Mouse (Mus musculus) cerebellum, postnatal 10 days (tissue): Measurements from ENCODE around the gene Cttn.

ENCODE experiments used
- DNase-seq, 2 experiments: peaks; one replicate each; pipeline ENCODE4 v3.0.0; 2021; ENCODE audit warnings: mixed read lengths in 2 of 2

The Cttn gene

DNA sequence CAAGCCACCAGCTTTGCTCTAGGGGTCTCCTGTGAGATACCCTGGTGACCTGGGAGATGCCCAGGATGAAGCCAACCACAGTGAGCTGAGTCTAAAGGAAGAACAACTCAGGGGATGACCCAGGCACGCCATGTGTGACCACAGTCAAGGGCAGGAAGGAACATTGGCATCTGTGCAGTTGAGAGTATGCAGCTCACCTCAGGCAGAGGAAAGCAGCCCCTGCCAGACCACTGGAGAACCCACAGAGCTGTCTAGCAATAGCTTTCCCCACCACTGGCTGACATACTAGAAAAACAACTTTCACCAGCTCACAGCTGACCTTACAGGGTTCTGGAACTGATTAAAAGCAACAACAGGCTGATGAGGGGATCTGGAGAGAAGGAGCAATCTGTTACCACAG is 22.6 kb downstream of the Cttn start:
- no peak for DNase-seq

DNA sequence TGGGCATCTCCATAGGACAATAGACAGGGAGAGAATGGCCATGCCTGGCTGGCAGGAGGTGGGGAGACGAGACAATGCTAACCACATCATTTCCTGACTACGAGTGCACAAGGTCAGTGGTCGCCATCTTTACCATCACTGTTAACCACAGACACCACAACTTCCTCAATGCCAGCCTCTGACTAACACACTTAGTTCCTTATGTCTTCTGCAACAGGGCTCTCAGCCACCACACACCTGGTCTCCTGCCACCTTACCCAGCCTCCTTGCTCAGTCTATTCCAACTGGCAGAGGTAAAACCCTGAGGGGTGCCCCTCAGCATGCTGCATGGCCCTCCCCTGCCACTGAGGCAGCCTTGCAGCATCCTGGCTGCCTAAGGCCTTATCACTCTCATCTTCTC is 23.7 kb downstream of the Cttn start:
- no peak for DNase-seq

DNA sequence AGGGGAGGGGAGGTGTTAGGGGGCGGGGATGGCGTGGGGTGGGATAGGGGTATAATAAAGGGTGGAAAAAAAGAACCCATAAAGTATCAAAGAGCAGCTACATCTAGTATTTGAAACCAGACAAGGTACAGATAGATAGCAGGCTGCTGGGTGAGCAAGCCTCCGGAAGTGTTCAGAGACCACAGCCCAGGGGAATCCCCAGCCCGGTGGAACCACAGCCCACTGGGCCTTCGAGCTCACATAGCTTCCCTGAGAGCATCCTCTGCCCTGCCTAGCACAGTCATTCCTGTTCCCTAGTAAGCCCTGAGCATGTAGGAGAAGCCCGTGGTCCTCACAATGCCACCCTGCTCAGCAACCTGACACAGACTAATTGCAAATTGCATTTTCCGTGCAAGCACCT is 26.0 kb downstream of the Cttn start:
- DNase-seq, result no peak

DNA sequence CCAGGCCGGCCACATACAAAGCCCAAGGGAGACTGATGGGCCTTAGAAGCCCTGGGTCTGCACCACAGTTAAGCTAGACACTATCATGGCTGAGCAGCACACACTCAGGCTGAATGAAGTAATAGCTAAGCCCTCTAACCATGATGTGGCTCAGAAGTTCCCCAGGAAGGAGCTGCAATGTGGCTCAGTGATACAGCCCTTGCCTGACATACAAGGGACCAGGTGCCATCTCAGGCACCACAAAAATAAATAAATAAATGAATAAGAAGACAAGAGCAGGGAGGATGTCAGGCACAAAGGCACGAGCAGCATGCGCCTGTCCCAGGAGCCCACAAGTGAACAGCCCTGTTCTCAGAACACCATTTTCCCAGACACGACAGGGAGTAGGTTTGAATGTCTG is 28.8 kb downstream of the Cttn start:
- no peak for DNase-seq

DNA sequence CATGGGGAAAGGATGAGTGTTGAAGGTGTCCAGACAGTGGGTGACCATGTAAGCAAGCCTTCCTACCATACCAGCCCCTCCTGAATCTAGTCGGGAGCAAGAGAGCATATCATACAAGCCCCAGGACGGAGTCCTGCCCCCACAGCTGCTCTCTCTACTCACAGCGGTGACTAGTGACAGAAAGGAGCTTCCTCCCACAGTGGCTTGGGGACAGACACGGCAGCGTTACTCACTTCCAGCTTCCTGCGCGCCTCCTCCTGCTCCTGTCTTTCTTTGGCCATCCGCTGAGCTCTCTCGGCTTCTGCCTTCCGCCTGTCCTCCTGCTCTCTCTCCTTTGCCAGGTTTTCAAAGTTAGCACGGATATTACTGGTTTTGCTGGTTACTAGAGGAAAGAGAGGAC is 29.3 kb downstream of the Cttn start:
- DNase-seq, result no peak

DNA sequence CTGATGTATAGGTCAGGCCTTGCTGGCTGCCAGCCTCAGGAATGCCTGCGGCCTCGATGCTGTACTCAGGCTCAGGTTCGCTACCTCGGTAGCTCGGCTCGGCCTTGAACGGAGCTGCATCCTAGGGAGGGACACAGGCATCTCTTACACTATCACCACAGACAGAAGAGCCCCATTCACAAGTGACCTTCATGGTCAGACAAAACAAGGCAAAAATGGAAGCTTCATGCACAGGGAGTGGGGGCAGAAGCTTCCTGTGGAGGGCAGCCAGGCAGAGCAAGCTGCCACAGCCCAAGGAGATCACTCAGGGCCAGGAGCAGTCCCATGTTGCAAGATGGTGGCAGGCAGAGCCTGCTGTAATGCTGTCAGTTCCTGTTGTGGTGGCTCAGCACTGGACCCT is 32.0 kb downstream of the Cttn start:
- no peak for DNase-seq

DNA sequence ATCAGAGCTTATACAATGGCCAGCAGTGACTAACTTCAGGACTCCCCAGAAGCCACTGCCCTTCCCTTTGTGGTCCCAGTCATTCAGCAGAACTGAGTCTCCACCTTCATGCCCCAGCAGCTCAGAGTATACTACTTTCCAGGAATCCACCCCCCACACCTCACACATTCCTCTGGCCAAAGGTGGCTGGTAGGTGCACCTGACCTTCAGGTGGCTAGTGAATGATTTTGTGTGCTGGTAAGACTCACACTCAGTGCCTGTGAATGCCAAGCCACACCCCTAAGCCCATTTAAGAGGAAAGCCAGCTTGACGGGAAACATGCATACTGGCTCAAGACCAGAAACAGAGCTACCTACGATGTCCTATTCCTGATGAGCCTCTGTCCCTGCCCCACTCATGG is 37.9 kb downstream of the Cttn start:
- DNase-seq, result no peak

DNA sequence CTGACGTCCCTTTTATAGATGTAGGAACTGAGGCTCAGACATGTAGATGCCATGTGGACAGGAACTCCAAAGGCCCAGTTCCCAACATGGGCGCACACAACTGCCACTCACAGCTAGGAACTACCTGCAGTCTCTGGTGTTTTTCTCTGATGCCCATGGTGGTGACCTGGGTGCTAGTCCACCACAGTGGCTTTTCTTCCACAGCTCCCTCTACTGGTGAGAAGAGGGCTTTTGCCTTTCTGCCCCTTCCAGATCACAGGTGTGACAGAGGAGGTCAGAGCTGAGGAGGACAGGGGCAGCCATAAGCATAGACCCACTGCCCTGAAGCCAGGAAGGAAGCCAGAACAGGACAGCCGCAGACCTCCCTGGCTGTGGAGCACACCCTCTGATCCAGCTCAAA is 43.3 kb downstream of the Cttn start:
- DNase-seq, result peak in 1 of 2 experiments; percentile 29

DNA sequence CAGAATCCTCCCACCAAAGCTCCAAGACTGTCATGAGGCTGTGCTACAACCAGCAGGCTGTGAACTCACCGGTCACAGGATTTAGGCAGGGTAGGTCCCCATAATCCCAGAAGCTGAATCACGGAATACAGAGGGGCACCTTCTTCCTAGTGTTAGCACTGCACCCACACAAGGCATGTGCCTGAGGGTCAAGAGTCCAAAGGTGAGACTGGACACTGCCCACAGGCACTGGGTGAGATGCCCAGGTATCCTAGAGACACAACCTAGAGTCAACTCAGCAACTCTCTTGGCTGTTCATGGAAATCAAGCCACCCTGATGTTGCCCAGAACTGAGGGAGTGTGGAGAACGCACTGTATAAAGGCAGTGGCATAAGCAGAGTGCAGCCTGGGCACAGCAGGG is 44.2 kb downstream of the Cttn start:
- no peak for DNase-seq

DNA sequence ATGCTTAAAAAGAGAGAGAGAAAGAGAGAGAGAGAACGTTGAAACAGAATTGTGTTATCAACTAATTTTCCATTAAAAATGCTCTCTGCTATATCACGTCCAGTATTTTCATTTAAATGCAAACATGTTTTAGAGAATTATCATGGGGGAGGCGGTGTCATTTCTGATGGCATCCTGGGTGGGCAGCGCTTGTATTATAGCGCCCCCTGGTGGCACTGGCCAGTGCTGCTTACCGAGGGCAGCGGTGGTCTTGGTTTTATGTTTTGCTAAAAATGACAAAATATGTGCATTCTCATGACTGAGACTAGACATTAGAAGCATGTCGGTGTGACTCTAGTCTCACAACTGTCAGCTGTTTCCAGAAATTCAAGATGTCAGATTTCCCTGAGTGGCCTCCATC is 44.9 kb downstream of the Cttn start:
- DNase-seq, result peak; percentile 90 to 95

DNA sequence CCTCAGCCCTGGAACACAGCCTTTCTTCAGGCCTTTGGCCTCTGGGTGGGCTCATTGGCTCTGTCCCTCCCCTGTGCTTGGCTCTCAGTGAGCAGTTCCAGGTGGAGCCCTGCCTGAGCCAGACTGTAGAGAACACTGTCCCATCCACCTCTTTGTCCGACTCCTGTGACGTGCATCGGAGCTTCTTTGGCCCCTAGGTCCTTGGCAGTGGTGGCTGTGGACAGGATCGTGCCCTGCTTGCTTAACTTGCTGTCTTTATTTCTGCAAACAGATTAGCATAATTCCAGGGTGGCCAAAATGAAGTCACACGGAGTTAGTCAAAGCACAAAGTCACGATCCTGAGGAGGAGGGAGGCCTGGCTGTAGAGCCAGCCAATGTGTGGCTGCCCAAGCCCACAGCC is 49.3 kb downstream of the Cttn start:
- peak; percentile 40 to 48 for DNase-seq

DNA sequence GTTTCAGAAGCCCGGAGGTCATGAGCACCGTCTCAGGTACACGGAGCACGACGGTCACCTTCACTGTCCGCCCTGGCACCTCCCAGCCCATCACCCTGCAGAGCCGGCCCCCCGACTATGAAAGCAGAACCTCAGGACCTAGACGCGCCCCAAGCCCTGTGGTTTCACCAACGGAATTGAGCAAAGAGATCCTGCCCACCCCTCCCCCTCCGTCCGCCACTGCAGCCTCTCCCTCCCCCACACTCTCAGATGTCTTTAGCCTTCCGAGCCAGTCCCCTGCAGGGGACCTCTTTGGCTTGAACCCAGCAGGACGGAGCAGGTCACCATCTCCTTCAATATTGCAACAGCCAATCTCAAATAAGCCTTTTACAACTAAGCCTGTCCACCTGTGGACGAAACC is 50.3 kb downstream of the Cttn start:
- peak; percentile 57 to 59 for DNase-seq

DNA sequence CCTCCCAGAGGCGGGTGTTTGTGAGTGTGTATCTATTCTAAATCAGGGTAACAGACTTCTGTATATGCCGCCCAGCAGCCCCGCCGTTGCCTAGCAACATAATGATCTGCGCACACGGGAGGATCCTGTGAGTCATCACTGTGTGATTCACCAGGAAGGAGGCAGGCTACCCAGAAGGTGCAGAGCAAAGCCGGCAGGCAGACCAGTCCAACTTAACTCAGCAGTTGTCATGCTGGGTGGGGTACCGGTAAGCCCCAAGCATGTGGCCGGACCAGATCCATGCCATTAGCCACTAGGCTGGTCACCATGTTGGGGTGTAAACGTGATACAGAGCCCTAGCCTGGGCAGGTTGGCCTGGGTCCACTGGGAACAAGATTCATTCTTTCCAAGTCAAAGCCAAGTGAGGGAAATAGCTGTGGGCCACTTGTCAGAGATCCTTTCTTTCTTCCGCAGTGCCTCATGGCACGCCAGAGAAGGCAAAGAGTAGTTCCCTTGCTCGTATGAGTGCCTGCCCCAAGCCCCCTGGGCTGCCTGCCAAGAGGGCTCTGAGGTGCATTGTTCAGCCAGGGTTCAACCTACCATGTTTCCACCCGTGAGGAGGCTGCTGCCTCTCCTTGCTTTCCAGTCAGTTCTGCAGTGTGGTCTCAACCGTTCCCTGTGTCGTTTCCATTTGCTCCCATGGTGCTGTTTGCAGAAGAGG is 53.0 kb downstream of the Cttn start:
- DNase-seq, result peak; percentile 77 to 79

DNA sequence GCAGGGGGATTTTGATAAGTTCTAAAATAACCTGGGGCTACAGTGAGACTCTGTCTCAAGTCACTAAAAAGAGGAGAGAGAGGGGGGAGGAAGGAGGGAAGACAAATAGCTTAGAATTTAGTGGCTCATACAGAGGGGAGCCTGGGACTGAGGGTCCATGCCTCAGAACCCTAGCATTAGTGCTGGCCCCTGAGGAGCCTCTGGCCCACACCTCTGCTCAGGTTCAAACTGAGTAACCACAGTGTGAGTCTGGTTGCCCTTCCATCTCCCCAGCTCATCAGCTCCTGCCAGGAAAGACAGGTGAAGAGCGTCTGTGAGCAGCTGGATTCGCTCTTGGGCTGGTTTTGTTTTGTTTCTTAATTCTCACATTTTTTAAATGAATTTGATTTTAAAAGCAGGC is 53.6 kb downstream of the Cttn start:
- DNase-seq, result no peak

DNA sequence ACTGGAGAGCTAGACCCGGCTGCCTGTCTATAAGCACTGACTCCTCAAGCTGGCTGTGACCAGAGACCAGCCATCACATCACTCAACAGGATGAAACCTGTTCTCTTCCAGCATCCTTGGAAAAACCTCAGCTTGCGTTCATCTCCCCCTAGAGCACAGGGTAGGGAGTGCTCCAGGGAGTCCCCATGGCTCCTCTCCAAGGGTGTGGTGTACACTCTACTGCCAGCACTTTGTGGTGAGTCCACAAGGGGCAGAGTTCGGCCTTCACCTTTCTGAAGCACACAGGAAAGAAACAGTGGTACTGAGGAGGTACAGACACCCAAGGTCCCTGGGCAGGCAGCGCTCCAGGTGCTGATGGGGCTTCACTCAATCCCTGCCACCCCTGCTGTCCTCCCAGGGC is 55.0 kb downstream of the Cttn start:
- DNase-seq, result peak; percentile 52 to 67

DNA sequence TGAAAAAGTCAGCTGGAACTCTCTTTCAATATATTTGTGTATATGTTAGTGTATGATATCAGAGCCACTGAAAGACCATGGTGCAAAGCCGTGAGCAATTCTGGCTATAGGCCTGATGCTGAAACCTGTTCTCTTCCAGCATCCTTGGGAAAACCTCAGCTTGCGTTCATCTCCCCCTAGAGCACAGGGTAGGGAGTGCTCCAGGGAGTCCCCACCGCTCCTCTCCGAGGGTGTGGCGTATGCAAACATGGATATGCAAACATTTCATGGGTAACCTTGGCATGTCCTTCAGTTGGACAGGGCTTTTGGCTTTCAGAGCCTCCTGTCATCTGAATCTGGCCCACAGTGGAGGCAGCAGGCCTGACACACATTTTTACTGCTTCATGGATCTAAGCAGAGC is 56.2 kb downstream of the Cttn start:
- peak in 1 of 2 experiments; percentile 44 for DNase-seq

DNA sequence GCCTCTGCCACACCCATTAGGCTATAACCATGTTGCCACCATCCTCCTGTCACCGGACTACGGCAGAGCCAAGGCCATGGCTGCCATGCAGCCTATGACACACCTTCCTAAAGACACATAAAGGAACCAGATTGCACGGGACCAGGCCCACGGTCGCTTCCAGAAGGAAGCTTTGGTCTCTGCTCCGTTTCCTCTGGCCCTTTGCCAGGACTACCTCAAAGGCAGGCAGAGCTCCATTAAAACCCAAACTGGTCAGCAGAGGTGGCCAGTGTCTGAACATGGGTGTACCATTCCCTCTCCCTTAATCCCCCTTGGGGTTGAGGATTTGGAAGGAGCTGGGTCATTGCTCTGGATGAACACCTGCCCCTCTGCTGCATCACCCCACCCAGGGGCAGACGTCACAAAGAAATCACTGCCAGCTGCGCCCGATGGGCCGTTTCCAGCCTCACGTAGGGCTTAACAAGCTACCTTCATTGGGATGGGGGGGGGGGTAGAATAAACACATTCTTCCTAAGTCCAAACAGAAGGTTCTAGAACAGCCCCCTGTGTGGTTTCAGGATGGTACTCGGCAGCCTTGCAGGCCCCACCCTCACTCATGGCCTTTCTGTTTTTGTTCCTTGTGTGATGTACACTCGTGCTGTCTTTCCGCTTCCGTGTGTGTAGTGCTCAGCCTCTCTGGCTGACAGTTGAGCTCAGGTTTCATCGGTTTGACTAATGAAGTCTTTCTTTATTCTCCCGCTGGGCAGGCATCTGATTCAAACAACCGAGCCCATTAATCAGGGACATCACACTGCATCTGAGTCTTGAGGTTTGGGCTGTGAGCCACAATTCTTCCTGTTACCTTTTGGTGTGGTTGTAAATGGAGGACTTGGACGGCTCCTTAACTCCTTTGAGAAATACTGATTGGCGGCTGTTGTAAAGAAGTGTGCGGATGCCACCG is 58.6 kb downstream of the Cttn start:
- DNase-seq, result peak; percentile 67 to 73

DNA sequence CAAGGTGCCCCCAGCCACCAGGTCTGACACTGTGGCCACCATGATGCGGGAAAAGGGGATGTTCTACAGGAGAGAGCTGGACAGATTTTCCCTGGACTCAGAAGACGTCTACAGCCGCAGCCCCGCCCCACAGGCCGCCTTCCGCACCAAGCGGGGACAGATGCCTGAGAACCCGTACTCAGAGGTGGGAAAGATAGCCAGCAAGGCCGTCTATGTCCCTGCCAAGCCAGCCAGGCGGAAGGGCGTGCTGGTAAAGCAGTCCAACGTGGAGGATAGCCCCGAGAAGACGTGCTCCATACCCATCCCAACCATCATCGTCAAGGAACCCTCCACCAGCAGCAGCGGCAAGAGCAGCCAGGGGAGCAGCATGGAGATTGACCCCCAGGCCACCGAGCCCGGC is 61.1 kb downstream of the Cttn start:
- peak; percentile 73 to 76 for DNase-seq

DNA sequence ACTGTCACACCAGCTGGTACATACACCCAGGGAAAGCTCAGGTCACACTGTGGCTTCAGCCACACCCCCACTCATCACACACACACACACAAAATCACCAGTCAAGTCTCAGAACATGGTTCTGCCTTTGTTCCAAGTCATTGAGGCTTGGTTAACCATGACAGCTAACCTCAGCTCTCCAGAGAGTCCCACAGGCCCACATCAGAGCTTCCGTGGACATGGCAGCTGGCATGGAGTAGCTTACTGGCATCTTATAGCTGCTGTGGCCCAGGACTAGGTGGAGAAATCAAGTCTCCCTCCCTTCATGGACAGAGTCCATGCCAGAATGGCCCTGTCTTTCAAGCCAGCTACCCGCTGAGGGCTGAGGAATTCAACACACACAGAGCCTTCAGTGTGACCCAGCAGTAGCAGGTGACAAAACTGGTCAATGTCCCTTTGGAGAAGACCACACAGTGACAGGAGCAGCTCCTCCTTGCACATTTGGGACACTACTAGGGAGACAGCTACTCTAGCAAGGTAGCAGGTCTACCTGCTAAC is 62.3 kb downstream of the Cttn start:
- DNase-seq, result peak; percentile 75 to 81

DNA sequence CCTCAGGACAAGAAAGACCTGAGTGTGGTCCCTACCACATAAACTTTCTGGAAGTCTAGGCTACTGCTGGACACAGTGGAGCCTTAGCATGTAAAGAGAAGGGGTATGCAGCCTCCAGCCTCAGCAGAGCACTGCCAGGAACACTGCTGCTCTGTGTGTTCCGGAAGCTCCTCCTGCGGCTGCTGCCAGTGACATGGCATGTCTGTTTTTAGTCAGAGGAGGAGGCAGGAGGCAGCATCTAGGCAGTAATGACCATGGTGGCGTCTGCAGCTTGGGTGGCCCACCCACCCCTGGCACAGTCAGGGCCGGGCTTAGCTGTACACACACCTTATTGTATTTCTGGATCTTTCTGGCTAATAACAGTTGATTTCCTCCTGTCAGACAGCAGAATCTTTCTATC is 63.1 kb downstream of the Cttn start:
- no peak for DNase-seq

DNA sequence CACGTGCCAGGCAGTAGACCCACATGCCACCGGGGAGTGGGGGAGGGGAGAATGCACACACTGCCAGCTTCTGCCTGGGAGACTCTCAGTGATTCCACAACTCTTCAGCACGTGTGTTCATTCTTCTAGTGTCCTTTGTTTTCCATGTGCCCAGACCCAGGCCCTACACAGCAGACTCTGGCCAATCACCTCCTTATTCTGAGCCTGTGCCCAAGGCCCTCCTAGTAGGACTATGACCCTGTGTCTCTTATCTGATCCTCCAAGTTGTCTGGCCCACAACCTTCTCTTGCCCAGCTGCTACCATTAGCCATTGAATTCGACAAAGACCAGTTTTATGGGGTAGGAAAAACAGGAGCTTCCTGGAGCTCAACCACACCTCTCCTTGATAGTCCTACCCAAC is 68.3 kb downstream of the Cttn start:
- no peak for DNase-seq

DNA sequence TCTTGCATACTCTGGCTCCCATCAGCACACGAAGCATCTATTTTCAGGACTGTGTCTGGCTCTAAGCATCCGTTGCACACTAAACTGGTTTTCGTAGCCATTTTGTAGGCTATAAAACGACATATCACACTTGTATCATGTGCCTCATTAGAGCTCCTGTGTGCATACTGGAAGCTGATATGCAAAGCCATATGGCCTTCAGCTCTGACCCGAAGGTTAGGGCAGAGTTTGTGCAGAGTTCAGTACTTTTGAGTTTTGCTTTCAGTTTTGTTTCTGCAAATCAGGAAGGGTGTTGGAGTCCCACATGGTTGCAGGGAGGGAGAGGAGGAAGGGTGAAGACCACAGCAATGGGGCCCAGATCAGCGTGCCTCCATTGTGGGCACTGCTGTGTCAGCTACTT is 79.1 kb downstream of the Cttn start:
- DNase-seq, result no peak

DNA sequence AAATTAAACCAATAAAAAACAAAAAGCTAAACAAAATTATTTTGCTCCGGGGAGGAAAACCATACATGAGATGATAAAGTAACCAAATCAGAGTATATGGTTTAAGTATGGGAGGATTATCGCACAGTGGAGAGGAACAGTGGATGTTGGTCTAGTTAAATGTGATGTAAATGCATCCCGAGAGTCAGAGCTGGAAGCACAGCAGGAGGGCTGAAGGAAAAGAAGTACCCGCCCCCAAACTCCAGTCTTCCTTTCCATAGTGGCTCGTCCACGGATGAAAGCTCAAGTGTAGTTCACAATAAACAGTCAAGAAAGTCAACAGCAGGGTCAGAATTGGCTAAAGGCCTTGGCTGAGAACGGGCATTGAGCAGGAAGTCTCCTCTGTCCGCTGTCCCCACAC is 80.1 kb downstream of the Cttn start:
- DNase-seq, result no peak

DNA sequence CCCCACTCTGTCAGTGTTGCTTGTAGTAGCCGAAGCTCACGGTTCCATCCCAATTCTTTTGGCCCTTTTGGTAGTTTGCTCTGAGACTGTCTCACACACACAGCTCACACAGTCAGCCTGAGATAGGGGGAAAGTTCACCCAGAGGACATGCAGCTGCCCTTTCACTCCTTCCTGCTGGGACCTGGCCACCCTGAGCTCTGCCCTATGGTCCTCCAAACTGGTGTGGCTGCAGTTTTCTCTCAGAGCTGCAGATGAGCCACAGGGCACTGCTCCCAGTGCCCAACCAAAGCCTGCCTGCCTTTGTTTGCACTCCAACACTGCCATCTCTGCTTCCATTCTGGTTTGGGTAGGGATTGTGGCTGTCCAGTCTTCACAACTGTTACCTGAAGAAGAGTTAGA is 81.1 kb downstream of the Cttn start:
- DNase-seq, result no peak
